Mouse (Mus musculus) forebrain, postnatal 0 days (tissue): ENCODE measurements at regions not wholly inside any gene's neighbourhood (a gene's known extent, or its start where the extent isn't known, plus 50 kb on each side); places are given as distances from the start of the nearest gene placed in this dataset.

ENCODE experiments used
- ATAC-seq: fragments of 200-750 bp; cut with Nextera tagmentation; 2 replicates; pipeline ENCODE4 v1.8.0; 2017; ENCODE audit warnings: mild to moderate bottlenecking, moderate library complexity
- DNase-seq: peaks from one replicate; pipeline ENCODE4 v3.0.0-alpha.2; 2015
- H3K27ac ChIP-seq: fragments of 300-500 bp; sonication (generic); 2 replicates; pipeline ENCODE4 v1.5.1; 2014; ENCODE audit warnings: low read depth, mild to moderate bottlenecking, antibody characterized with exemption, low read length, moderate library complexity, mixed read lengths
- H3K27me3 ChIP-seq: fragments of 300-500 bp; sonication (generic); 2 replicates; pipeline ENCODE4 v1.6.1; 2014; ENCODE audit warnings: mild to moderate bottlenecking, low read length, mixed read lengths; ENCODE audit not compliant: insufficient read depth
- H3K36me3 ChIP-seq: fragments of 300-500 bp; sonication (generic); 2 replicates; pipeline ENCODE4 v1.6.1; 2014; ENCODE audit warnings: mild to moderate bottlenecking, moderate library complexity; ENCODE audit not compliant: insufficient read depth
- H3K4me1 ChIP-seq: fragments of 300-500 bp; sonication (generic); 2 replicates; pipeline ENCODE4 v1.6.1; 2014; ENCODE audit warnings: antibody characterized with exemption; ENCODE audit not compliant: insufficient read depth
- H3K4me2 ChIP-seq: fragments of 300-500 bp; sonication (generic); 2 replicates; pipeline ENCODE4 v1.6.1; 2014; ENCODE audit warnings: low read depth, mild to moderate bottlenecking, moderate library complexity
- H3K4me3 ChIP-seq: fragments of 300-500 bp; sonication (generic); 2 replicates; pipeline ENCODE4 v1.5.1; 2014; ENCODE audit warnings: low read depth, low read length, mixed read lengths
- H3K9ac ChIP-seq: fragments of 300-500 bp; sonication (generic); 2 replicates; pipeline ENCODE4 v1.6.1; 2014; ENCODE audit warnings: mild to moderate bottlenecking
- H3K9me3 ChIP-seq: fragments of 300-500 bp; sonication (generic); 2 replicates; pipeline ENCODE4 v1.6.1; 2016; ENCODE audit warnings: low read length
- CTCF ChIP-seq: sonication (generic); IDR thresholded peaks from 2 replicates; pipeline ENCODE4 v1.5.1; 2016; ENCODE audit warnings: antibody characterized with exemption, control low read depth, low read depth
- WGBS: fragments of 180-500 bp; shearing (Covaris S2); extraction: QIAGEN DNeasy Blood & Tissue Kit; methylation state at CpG from one replicate; pipeline ENCODE4 v1.1.7; 2014; 5-methylcytosine and 5-hydroxymethylcytosine counted together

DNA sequence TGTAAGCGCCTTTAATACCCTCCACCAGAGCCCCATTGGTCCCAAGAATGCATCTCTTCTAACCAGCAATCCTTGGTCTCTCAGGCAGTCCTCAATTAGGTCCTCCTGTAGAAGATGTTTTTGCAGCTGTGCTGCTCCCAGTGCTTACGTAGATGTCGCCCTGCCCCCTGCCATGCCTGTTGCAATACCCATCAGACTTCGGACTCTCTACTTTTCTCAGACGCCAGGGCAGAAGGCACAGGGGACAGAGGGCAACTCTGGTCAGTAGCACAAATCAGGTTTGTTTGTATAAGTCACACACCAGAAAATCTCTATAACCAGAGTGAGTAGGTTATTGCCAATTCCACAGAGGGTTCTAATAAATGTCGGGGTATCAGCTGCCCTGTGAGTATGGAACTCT, 123.0 kb upstream of the Mocs1 start:
- Histone ChIP-seq H3K27me3 (no peaks in the 10 kb centered on the region), H3K4me1 (no peaks in the 10 kb centered on the region), H3K27ac (no peak overlapping the region), H3K36me3 (no peaks in the 10 kb centered on the region), H3K9ac (no peak overlapping the region), H3K4me2 (no peak overlapping the region), H3K4me3 (no peak overlapping the region), H3K9me3 (no peaks in the 10 kb centered on the region)
- 90% methylated on average over 6 of the region's 6 CpGs for WGBS
- TF ChIP-seq CTCF: no peak
- ATAC-seq (no peak), DNase-seq (no peak)

DNA sequence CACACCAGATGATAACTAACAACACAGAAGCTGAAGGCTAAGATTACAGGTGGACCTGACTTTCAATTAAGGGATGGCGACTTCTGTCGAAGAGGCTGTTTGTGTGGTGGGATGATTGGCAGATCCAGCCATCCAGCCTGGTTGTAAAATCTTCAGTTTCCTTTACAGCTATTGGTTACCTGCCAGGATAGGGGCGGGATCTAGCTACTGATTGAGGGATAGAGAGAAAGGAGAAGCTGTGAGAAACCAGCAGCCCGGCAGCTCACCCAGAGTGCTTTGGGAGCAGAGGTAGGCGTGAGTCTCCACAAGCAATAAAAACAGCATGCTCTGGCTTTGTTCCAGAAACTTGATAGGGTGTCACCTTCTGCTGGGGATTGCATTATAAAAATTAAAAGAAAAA, 119.1 kb upstream of the Mocs1 start:
- no peak overlapping the region; the same call in 1 of the 2 replicates for H3K9ac ChIP-seq
- peak overlapping the region; percentile 60; the same call in 1 of the 2 replicates for H3K27ac ChIP-seq
- peak; percentile 99 for ATAC-seq
- peak; percentile 94 for DNase-seq
- no peaks in the 10 kb centered on the region for H3K27me3 ChIP-seq
- peak overlapping the region; percentile 42 for H3K4me2 ChIP-seq
- no peak for TF ChIP-seq CTCF
- H3K4me3 ChIP-seq: peak overlapping the region; percentile 27
- 9% methylated on average over 5 of the region's 5 CpGs for WGBS
- H3K9me3 ChIP-seq: no peaks in the 10 kb centered on the region
- H3K36me3 ChIP-seq: no peaks in the 10 kb centered on the region
- H3K4me1 ChIP-seq: no peaks in the 10 kb centered on the region

DNA sequence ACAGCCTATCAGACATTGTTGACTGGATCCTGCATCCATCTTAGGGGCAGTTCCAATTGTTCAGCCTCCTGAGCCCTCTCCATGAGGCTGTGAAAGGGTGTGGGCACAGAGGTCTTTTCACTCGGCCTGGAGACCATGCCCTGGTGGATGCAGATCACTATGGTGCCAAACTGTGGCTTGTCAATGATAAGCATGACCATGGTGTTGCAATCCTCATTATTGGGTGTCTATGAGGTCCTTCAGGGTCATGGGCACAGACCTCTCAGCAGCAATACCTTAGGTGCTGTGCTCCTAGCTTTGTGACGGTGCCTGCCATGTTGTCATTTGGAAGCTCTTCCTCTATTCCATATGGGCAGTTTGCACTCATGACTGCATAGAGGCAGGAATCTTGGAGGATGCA, 114.0 kb upstream of the Mocs1 start:
- no peak for TF ChIP-seq CTCF
- WGBS: 69% methylated on average over 2 of the region's 2 CpGs

DNA sequence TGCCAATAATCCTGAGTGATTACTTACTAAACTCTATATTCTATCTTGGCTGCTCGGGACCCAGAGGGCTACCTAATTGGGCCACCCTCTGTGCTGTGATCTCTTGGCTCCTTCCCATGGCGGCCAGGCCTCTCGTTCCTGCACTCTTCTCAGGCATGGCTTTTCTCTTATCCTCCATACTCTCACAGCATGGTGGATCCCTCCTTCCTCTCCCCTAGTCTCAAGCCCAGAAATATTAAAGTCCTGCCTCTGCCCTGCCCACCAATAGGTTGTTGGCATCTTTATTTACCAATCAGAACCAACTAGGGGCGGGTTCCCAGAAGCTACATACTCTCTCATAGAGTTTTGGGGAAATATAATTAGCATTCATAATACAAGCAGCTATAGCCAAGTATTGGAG, 100.6 kb upstream of the Mocs1 start:
- H3K9ac ChIP-seq: no peak overlapping the region
- H3K36me3 ChIP-seq: no peaks in the 10 kb centered on the region
- no peak overlapping the region for H3K4me3 ChIP-seq
- ATAC-seq (peak; percentile 34), DNase-seq (peak; percentile 27)
- no peaks in the 10 kb centered on the region for H3K9me3 ChIP-seq
- H3K4me2 ChIP-seq: no peak overlapping the region
- no peaks in the 10 kb centered on the region for H3K27me3 ChIP-seq
- H3K4me1 ChIP-seq: no peaks in the 10 kb centered on the region
- H3K27ac ChIP-seq: no peak overlapping the region
- TF ChIP-seq CTCF: no peak
- 30% methylated on average over 4 of the region's 4 CpGs for WGBS

More for the DNA sequence above, 114.0 kb upstream of the Mocs1 start:
- no peak overlapping the region for H3K27ac ChIP-seq
- no peak overlapping the region for H3K4me3 ChIP-seq
- no peaks in the 10 kb centered on the region for H3K36me3 ChIP-seq
- no peaks in the 10 kb centered on the region for H3K9me3 ChIP-seq
- DNase-seq (no peak), ATAC-seq (no peak)
- H3K27me3 ChIP-seq: no peaks in the 10 kb centered on the region
- no peak overlapping the region for H3K4me2 ChIP-seq
- H3K9ac ChIP-seq: no peak overlapping the region
- H3K4me1 ChIP-seq: no peaks in the 10 kb centered on the region

DNA sequence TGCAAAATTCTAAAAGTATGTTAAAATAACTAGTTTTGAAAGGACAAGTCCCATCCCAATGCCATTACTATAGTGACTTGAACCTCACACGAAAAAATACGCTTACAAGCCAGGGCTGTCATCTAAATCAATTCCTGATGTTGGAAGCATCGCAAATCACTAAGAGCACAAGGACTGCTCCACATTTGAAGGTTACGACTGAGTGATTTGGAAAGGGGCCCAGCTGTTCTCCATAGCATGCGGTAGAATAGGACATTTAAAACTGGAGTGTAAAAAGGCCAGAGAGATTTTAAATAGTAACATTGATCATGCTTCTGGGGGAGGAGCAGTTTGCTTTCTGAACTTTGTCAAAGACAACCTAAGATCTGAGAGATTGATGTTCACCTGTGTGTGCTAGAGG, 92.8 kb upstream of the Mocs1 start:
- 88% methylated on average over 5 of the region's 5 CpGs for WGBS
- ATAC-seq (no peak), DNase-seq (no peak)
- Histone ChIP-seq H3K36me3 (no peaks in the 10 kb centered on the region), H3K4me3 (no peak overlapping the region), H3K27me3 (no peaks in the 10 kb centered on the region), H3K9me3 (no peaks in the 10 kb centered on the region), H3K4me2 (no peak overlapping the region), H3K27ac (no peak overlapping the region), H3K9ac (no peak overlapping the region), H3K4me1 (no peaks in the 10 kb centered on the region)
- no peak for TF ChIP-seq CTCF

DNA sequence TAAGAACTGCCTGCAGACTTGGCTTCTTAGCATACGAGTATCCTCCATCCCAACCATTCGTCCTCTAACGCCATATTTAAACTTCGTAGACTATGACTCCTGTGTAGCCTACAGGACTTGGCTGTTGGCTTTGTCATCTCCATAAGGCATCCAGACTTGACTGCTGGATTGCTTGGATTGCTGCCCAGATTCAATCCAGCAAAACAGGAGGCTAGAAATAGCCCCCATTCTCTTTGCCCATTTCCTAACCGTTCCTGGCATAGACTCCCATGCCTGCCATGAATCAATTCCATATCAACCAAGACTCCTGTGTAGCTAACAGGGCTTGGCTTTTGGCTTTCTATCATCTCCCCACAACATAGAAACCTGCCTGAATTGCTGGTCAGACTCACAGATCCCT, 90.3 kb upstream of the Mocs1 start:
- Histone ChIP-seq H3K4me3 (no peak overlapping the region), H3K9ac (no peak overlapping the region), H3K9me3 (no peaks in the 10 kb centered on the region), H3K36me3 (no peaks in the 10 kb centered on the region), H3K4me2 (no peak overlapping the region), H3K27ac (no peak overlapping the region), H3K27me3 (no peaks in the 10 kb centered on the region), H3K4me1 (no peaks in the 10 kb centered on the region)
- DNase-seq (no peak), ATAC-seq (no peak)
- no peak for TF ChIP-seq CTCF
- WGBS: 82% methylated on average over 5 of the region's 5 CpGs

DNA sequence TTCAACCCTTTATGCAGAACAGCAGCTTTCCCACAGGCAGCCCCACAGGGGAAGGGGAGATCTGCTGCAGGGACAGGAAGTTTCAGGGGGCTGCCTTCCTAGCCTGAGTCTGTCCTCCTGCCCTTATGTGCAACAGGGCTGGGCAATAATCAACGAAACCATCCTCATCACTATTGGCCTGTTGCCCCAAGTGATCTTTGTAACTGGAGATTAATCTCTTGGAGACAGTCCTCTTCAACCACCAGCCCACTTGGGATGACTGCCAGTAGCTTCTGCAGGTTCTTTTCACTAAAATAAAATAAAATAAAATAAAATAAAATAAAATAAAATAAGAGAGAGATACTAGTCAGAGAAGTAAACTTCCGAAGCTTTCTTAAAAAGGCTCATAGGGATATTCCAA, 85.5 kb upstream of the Mocs1 start:
- Histone ChIP-seq H3K9ac (no peak overlapping the region), H3K4me2 (no peak overlapping the region), H3K36me3 (no peaks in the 10 kb centered on the region), H3K27ac (no peak overlapping the region), H3K27me3 (no peaks in the 10 kb centered on the region), H3K4me1 (no peaks in the 10 kb centered on the region), H3K9me3 (no peaks in the 10 kb centered on the region), H3K4me3 (no peak overlapping the region)
- ATAC-seq: no peak
- 74% methylated on average over 2 of the region's 2 CpGs for WGBS
- DNase-seq: no peak
- no peak for TF ChIP-seq CTCF

DNA sequence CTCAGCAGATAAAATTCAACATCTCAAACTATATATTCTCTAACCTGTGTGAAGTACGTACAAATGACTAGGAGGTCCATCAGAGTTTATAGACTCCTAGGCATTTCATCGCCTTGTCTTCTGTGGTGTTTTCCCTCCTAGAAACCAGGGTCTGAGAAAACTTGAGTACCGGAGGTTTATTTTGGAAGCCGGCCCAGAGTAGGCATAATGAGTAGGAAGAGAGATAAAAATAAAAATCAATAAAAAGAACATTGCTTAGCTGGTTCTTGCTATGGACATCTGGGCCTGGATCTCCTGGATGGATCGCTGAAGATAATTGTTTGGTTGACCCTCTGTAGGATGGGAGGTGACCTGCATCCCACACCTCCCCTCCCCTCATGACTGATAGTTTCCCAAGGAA, 81.5 kb upstream of the Mocs1 start:
- ATAC-seq: no peak
- no peak overlapping the region for H3K27ac ChIP-seq
- 82% methylated on average over 5 of the region's 5 CpGs for whole genome bisulfite sequencing
- no peak overlapping the region for H3K4me2 ChIP-seq
- H3K4me3 ChIP-seq: no peak overlapping the region
- H3K9ac ChIP-seq: no peak overlapping the region
- H3K36me3 ChIP-seq: no peaks in the 10 kb centered on the region
- no peaks in the 10 kb centered on the region for H3K4me1 ChIP-seq
- no peaks in the 10 kb centered on the region for H3K27me3 ChIP-seq
- TF ChIP-seq CTCF: no peak
- H3K9me3 ChIP-seq: no peaks in the 10 kb centered on the region
- DNase-seq: no peak
